Mouse (Mus musculus) heart, embryonic 10.5 days (tissue): ENCODE data around the gene Cfap65. TPM values are rescaled to one million over a fixed set of nuclear protein-coding genes. Genes with fewer than 3 reads are reported as not detected.
A peak's percentile ranks its signal among the peaks of the same experiment; 100 is the strongest.

ENCODE experiments used
- DNase-seq: peaks from one replicate; pipeline ENCODE4 v3.0.0-alpha.2; 2017; ENCODE audit warnings: low spot score
- H3K27ac ChIP-seq: fragments of 300-500 bp; sonication (generic); 2 replicates; pipeline ENCODE4 v1.5.1; 2016; ENCODE audit warnings: mild to moderate bottlenecking
- H3K27me3 ChIP-seq: fragments of 300-500 bp; sonication (generic); 2 replicates; pipeline ENCODE4 v1.6.1; 2016; ENCODE audit warnings: mild to moderate bottlenecking; ENCODE audit not compliant: poor library complexity, insufficient read depth, severe bottlenecking
- H3K36me3 ChIP-seq: fragments of 300-500 bp; sonication (generic); 2 replicates; pipeline ENCODE4 v1.6.1; 2016; ENCODE audit warnings: mild to moderate bottlenecking, moderate library complexity
- H3K4me1 ChIP-seq: fragments of 300-500 bp; sonication (generic); 2 replicates; pipeline ENCODE4 v1.6.1; 2016; ENCODE audit warnings: mild to moderate bottlenecking
- H3K4me3 ChIP-seq: fragments of 300-500 bp; sonication (generic); 2 replicates; pipeline ENCODE4 v1.5.1; 2016; ENCODE audit warnings: mild to moderate bottlenecking, moderate library complexity
- H3K9me3 ChIP-seq: fragments of 300-500 bp; sonication (generic); 2 replicates; pipeline ENCODE4 v1.6.1; 2016; ENCODE audit warnings: mild to moderate bottlenecking, moderate library complexity
- WGBS: fragments of 180-500 bp; shearing (Covaris S2); methylation state at CpG from one replicate; pipeline ENCODE4 v1.1.7; 2016; 5-methylcytosine and 5-hydroxymethylcytosine counted together
- microRNA counts: library from miRNA; unstranded; fragments of <30 nt; microRNA quantifications from one replicate; lab custom pipeline; 2017
- microRNA-seq: library from miRNA; unstranded; fragments of <30 nt; microRNA quantifications from one replicate; pipeline ENCODE4, GENCODE M21; 2017
- polyA plus RNA-seq: library from polyadenylated mRNA; unstranded; fragments of >200 nt; fragmentation: Nextera tagmentation; extraction: Ambion mirVana; gene quantifications from 2 replicates; pipeline ENCODE4 v1.2.1, GENCODE M21; 2016

The Cfap65 gene
- polyA plus RNA-seq, 1 experiment from 2014 or later: not detected

GRCm38 (mm10) chr1:74857201-74857600, 78.2 kb downstream of the Cfap65 start:
- Histone ChIP-seq H3K9me3 (no peaks in the 10 kb centered on the region), H3K27ac (no peak overlapping the region), H3K4me1 (peaks cover 28% of the 10 kb centered on the region), H3K4me3 (0 out of 2 replicates have a peak overlapping the region, but pooled peaks have one; percentile 40), H3K27me3 (peaks cover 89% of the 10 kb centered on the region), H3K36me3 (no peaks in the 10 kb centered on the region)
- 3% methylated on average over 20 of the region's 20 CpGs for WGBS
- no peak for DNase-seq

GRCm38 (mm10) chr1:74856791-74857190, 78.6 kb downstream of the Cfap65 start:
- Histone ChIP-seq H3K27me3 (peaks cover 93% of the 10 kb centered on the region), H3K4me1 (peaks cover 28% of the 10 kb centered on the region)

GRCm38 (mm10) chr1:74856439-74856720, 79.0 kb downstream of the Cfap65 start:
- 2% methylated on average over 11 of the region's 11 CpGs for WGBS
- DNase-seq: no peak
- Histone ChIP-seq H3K27ac (no peak overlapping the region), H3K27me3 (peaks cover 97% of the 10 kb centered on the region), H3K4me3 (peak overlapping the region; percentile 70), H3K9me3 (no peaks in the 10 kb centered on the region), H3K4me1 (peaks cover 28% of the 10 kb centered on the region), H3K36me3 (no peaks in the 10 kb centered on the region)

More at GRCm38 (mm10) chr1:74856791-74857190, 78.6 kb downstream of the Cfap65 start:
- Histone ChIP-seq H3K27ac (no peak overlapping the region), H3K4me3 (no peak overlapping the region), H3K9me3 (no peaks in the 10 kb centered on the region), H3K36me3 (no peaks in the 10 kb centered on the region)
- WGBS: 2% methylated on average over 7 of the region's 7 CpGs
- DNase-seq: no peak

GRCm38 (mm10) chr1:74855651-74856438, 79.6 kb downstream of the Cfap65 start:
- Histone ChIP-seq H3K27ac (no peak overlapping the region), H3K4me1 (peaks cover 28% of the 10 kb centered on the region)
- DNase-seq: no peak

GRCm38 (mm10) chr1:74855156-74855555, 80.2 kb downstream of the Cfap65 start:
- no peak for DNase-seq
- no peaks in the 10 kb centered on the region for H3K36me3 ChIP-seq
- peaks cover 28% of the 10 kb centered on the region for H3K4me1 ChIP-seq
- peaks cover 100% of the 10 kb centered on the region for H3K27me3 ChIP-seq
- no peaks in the 10 kb centered on the region for H3K9me3 ChIP-seq
- H3K4me3 ChIP-seq: peak overlapping the region; percentile 70
- H3K27ac ChIP-seq: peak overlapping the region; percentile 59; the same call in 1 of the 2 replicates
- under 1% methylated on average over 48 of the region's 48 CpGs for WGBS

More at GRCm38 (mm10) chr1:74855651-74856438, 79.6 kb downstream of the Cfap65 start:
- H3K9me3 ChIP-seq: no peaks in the 10 kb centered on the region
- under 1% methylated on average over 74 of the region's 74 CpGs for WGBS
- no peaks in the 10 kb centered on the region for H3K36me3 ChIP-seq
- peaks cover 100% of the 10 kb centered on the region for H3K27me3 ChIP-seq
- peak overlapping the region; percentile 70 for H3K4me3 ChIP-seq

GRCm38 (mm10) chr1:74854306-74855056, 80.9 kb downstream of the Cfap65 start, which contains the start of gene Cdk5r2:
TSS of gene Cdk5r2 (plus strand) at chr1:74854934.
- no peaks in the 10 kb centered on the region for H3K9me3 ChIP-seq
- H3K36me3 ChIP-seq: no peaks in the 10 kb centered on the region
- H3K4me1 ChIP-seq: peaks cover 28% of the 10 kb centered on the region
- peak; percentile 85 for DNase-seq
- WGBS: 2% methylated on average over 39 of the region's 39 CpGs
- peak within 1 kb of the TSS; percentile 59; the same call in 1 of the 2 replicates for H3K27ac ChIP-seq
- H3K27me3 ChIP-seq: peaks cover 100% of the 10 kb centered on the region
- peak within 1 kb of the TSS; percentile 70 for H3K4me3 ChIP-seq

MicroRNA genes within 50 kb of the gene (microRNA counts, 519-probe panel; counts per million panel counts)
- 4,169 counts per million, percentile 23 among the panel's probes with 10 or more counts for microRNA mmu-miR-375 (lab: Ali Mortazavi, UCI)

Small RNA genes lying within 50 kb of the gene (microRNA-seq; reads per million reads assigned to microRNA genes)
- gene Mir375: 159 reads per million, percentile 56 among the genes with 10 or more reads in this experiment

Other genes with a start within 250 kb of the Cfap65 start
- gene Cyp27a1, start 222.0 kb downstream of the Cfap65 start, polyA plus RNA-seq: 11.4 and 17.5 TPM in 2 replicates
- 2.3 and 6.8 TPM in 2 replicates for gene Prkag3, start 186.4 kb downstream of the Cfap65 start, polyA plus RNA-seq
- 4.0 and 11.9 TPM in 2 replicates for gene Wnt6, start 163.7 kb downstream of the Cfap65 start, polyA plus RNA-seq
- gene Wnt10a, start 144.1 kb downstream of the Cfap65 start, polyA plus RNA-seq: 0.07 and 0.29 TPM in 2 replicates
- not detected in 2 replicates for gene Cdk5r2, start 80.7 kb downstream of the Cfap65 start, polyA plus RNA-seq
- 1.2 and 1.4 TPM in 2 replicates for gene Fev, start 50.2 kb downstream of the Cfap65 start, polyA plus RNA-seq
- gene Cryba2, start 42.5 kb downstream of the Cfap65 start, polyA plus RNA-seq: not detected in 2 replicates
- gene Ihh, start 16.1 kb upstream of the Cfap65 start, polyA plus RNA-seq: 0.11 and 0.75 TPM in 2 replicates
- gene Nhej1, start 189.6 kb upstream of the Cfap65 start, polyA plus RNA-seq: 10.2 and 10.3 TPM in 2 replicates
- gene Slc23a3, start 198.3 kb upstream of the Cfap65 start, polyA plus RNA-seq: 0.06 TPM in 1 of 2 replicates, not detected in the other
- gene Cnppd1, start 207.1 kb upstream of the Cfap65 start, polyA plus RNA-seq: 36.3 TPM in 2 replicates
- gene Retreg2, start 207.2 kb upstream of the Cfap65 start, polyA plus RNA-seq: 30.4 and 37.5 TPM in 2 replicates
- gene Zfand2b, start 233.0 kb upstream of the Cfap65 start, polyA plus RNA-seq: 30.2 and 32.1 TPM in 2 replicates
- gene Abcb6, start 244.8 kb upstream of the Cfap65 start, polyA plus RNA-seq: 24.6 and 29.8 TPM in 2 replicates